Mouse (Mus musculus) CD4-positive, CD25-positive, alpha-beta regulatory T cell, adult 2 months (primary cell): ENCODE measurements around the gene Ppp3ca.

ENCODE experiments used
- DNase-seq: peaks from one replicate; pipeline ENCODE4 v3.0.0-alpha.2; 2012; ENCODE audit warnings: low read depth, low spot score

The Ppp3ca gene

GRCm38 (mm10) chr3:136905577-136905976, 235.7 kb downstream of the Ppp3ca start:
- peak; percentile 59 for DNase-seq

GRCm38 (mm10) chr3:136909534-136909933, 239.6 kb downstream of the Ppp3ca start:
- no peak for DNase-seq

- DNase-seq: no peak
These were observed 241.4 kb downstream of the Ppp3ca start for GRCm38 (mm10) chr3:136911276-136911675.

GRCm38 (mm10) chr3:136917080-136917479, 247.2 kb downstream of the Ppp3ca start:
- no peak for DNase-seq

- no peak for DNase-seq
These were observed 263.1 kb downstream of the Ppp3ca start for GRCm38 (mm10) chr3:136933071-136933470.

- DNase-seq: peak; percentile 58
These were observed 271.0 kb downstream of the Ppp3ca start for GRCm38 (mm10) chr3:136940733-136941601.

- no peak for DNase-seq
These were observed 271.6 kb downstream of the Ppp3ca start for GRCm38 (mm10) chr3:136941602-136941926.

GRCm38 (mm10) chr3:136945550-136945949, 275.6 kb downstream of the Ppp3ca start:
- no peak for DNase-seq

- DNase-seq: no peak
These were observed 276.7 kb downstream of the Ppp3ca start for GRCm38 (mm10) chr3:136946662-136947061.

GRCm38 (mm10) chr3:136948142-136948541, 278.2 kb downstream of the Ppp3ca start:
- no peak for DNase-seq

- no peak for DNase-seq
These were observed 281.9 kb downstream of the Ppp3ca start for GRCm38 (mm10) chr3:136951792-136952191.

GRCm38 (mm10) chr3:136952822-136953221, 282.9 kb downstream of the Ppp3ca start:
- no peak for DNase-seq

GRCm38 (mm10) chr3:136955043-136955442, 285.1 kb downstream of the Ppp3ca start:
- DNase-seq: no peak

- no peak for DNase-seq
These were observed 290.4 kb downstream of the Ppp3ca start for GRCm38 (mm10) chr3:136960314-136960713.

GRCm38 (mm10) chr3:136966786-136967185, 296.9 kb downstream of the Ppp3ca start:
- no peak for DNase-seq

- DNase-seq: no peak
These were observed 297.6 kb downstream of the Ppp3ca start for GRCm38 (mm10) chr3:136967510-136967909.

GRCm38 (mm10) chr3:136969796-136970195, 299.9 kb downstream of the Ppp3ca start:
- no peak for DNase-seq

GRCm38 (mm10) chr3:136977859-136978258, 307.9 kb downstream of the Ppp3ca start:
- DNase-seq: no peak

- DNase-seq: no peak
These were observed 311.1 kb downstream of the Ppp3ca start for GRCm38 (mm10) chr3:136980915-136981588.

GRCm38 (mm10) chr3:136981589-136981924, 311.6 kb downstream of the Ppp3ca start:
- no peak for DNase-seq

- DNase-seq: no peak
These were observed 312.1 kb downstream of the Ppp3ca start for GRCm38 (mm10) chr3:136982021-136982420.

- DNase-seq: no peak
These were observed 316.4 kb downstream of the Ppp3ca start for GRCm38 (mm10) chr3:136986096-136986881.
